In the genomic region with DNA sequence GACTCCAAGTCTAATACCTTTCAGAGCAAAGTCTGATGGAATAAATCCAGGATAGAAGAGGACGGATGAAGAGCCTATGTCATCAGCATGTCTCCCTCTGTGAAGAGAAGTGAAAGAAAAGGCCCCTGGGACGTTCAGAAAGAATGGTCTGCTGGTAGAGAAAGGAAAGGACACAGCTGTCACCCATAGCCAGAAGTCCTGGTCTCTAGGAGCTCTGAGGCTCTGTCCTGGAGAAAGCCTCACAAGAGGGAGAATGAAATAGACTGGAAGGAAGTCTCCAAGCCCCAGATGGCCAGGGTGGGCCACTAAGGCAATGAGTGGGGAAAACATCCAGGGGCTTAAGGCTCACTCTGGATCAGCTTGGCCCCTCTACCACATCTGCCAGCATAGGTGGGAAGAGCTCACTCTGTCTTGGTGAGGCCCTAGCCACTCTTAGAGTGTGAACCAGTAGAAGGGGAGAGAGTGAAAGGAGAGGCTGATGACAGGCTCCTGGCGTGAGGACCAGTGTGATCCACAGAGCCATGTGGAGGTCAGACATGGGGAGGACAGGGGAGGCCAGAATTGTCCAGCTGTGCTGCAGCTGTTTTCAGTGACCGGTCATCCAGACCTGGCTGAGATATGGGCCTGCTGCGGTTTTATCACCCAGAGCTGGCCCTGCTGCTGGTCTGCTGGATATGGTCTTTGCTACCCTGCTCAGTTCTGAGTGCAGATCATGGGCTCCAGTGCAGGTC, we compare ENCODE assay signal across 17 mouse cellular contexts.
DNase-seq lines count a peak whose midpoint lies in the region; ATAC-seq and TF ChIP-seq lines count a peak whose summit lies in the region.
"Had no signal": no experiment of that assay in that cellular context is flagged by ENCODE, and none has a peak within 500 bp of the region (broad histone marks: within the 10 kb centered on the region; RNA-seq: fewer than 3 reads in every experiment).

No protein-coding gene starts in this region.

- no peaks in the 10 kb centered on the region; the same call in 1 of the 2 replicates for H3K27me3 ChIP-seq in lung, embryonic 14.5 days (ENCODE audit: insufficient read depth, low read length)
- H3K27me3 ChIP-seq in neural tube, embryonic 15.5 days (replicated peaks) = peaks cover 10% of the 10 kb centered on the region; the same call in 1 of the 2 replicates

- no peak for TF ChIP-seq CTCF in gastrocnemius, adult 2 months (IDR thresholded peaks at IDR 0.05)
- no peak for TF ChIP-seq CTCF in lung, embryonic 14.5 days (IDR thresholded peaks at IDR 0.05; ENCODE audit: low read depth)

- WGBS in lung, embryonic 14.5 days = 47% methylated on average over 5 of the region's 5 CpGs
- 80% methylated on average over 5 of the region's 5 CpGs for WGBS in neural tube, embryonic 15.5 days

- peak; percentile 62 for DNase-seq in gastrocnemius, adult 2 months
- DNase-seq in gastrocnemius, postnatal 4 days (ENCODE audit: low spot score in 2 of 2) = no peak
- peak; percentile 35 for DNase-seq in urinary bladder, postnatal 14 days (ENCODE audit: low spot score)
- no peak for DNase-seq in urinary bladder, postnatal 36 days (ENCODE audit: low spot score in 2 of 2)
- peak; percentile 73 for DNase-seq in lung, embryonic 14.5 days
- no peak for DNase-seq in spleen, postnatal 4 days (ENCODE audit: low spot score in 2 of 2)
- DNase-seq: cerebellum, adult 8-10 months; left cerebral cortex, postnatal 4 days; liver, postnatal 0 days; midbrain, embryonic 14.5 days; right cerebral cortex, postnatal 25 days had no signal

- H3K4me1 ChIP-seq in lung, embryonic 14.5 days (ENCODE audit: insufficient read depth) = no peaks in the 10 kb centered on the region
- no peaks in the 10 kb centered on the region for H3K4me1 ChIP-seq in neural tube, embryonic 15.5 days
- H3K4me1 ChIP-seq: embryonic facial prominence, embryonic 10.5 days had no signal

- H3K9me3 ChIP-seq in lung, embryonic 14.5 days (ENCODE audit: low read depth, low read length) = no peaks in the 10 kb centered on the region
- H3K9me3 ChIP-seq in neural tube, embryonic 15.5 days (replicated peaks) = no peaks in the 10 kb centered on the region
- H3K9me3 ChIP-seq: embryonic facial prominence, embryonic 10.5 days; forebrain, embryonic 10.5 days; G1E; heart, embryonic 13.5 days had no signal

- H3K4me3 ChIP-seq in gastrocnemius, adult 2 months = no peak overlapping the region
- H3K4me3 ChIP-seq in lung, embryonic 14.5 days (ENCODE audit: low read depth, low read length) = no peak overlapping the region
- H3K4me3 ChIP-seq in neural tube, embryonic 15.5 days (replicated peaks) = no peak overlapping the region
- H3K4me3 ChIP-seq: embryonic facial prominence, embryonic 10.5 days; forebrain, embryonic 10.5 days; heart, embryonic 13.5 days had no signal

- peak; percentile 85 for ATAC-seq in lung, embryonic 14.5 days (ENCODE audit: insufficient read depth)
- no peak for ATAC-seq in neural tube, embryonic 15.5 days (ENCODE audit: low FRiP score)
- ATAC-seq in CD4-positive, CD25-positive, alpha-beta regulatory T cell, adult 4 months = no peak
- ATAC-seq: liver, postnatal 0 days had no signal

- H3K4me2 ChIP-seq in lung, embryonic 14.5 days = no peak overlapping the region
- no peak overlapping the region for H3K4me2 ChIP-seq in neural tube, embryonic 15.5 days
- H3K4me2 ChIP-seq: heart, embryonic 13.5 days had no signal

- no peak overlapping the region for H3K9ac ChIP-seq in lung, embryonic 14.5 days
- no peak overlapping the region for H3K9ac ChIP-seq in neural tube, embryonic 15.5 days (replicated peaks)
- H3K9ac ChIP-seq: heart, embryonic 13.5 days; liver, postnatal 0 days had no signal

- intact Hi-C loops in gastrocnemius, adult 2 months (cut with DNase I) = no loop called here

- H3K27ac ChIP-seq in gastrocnemius, adult 2 months = no peak overlapping the region
- no peak overlapping the region for H3K27ac ChIP-seq in lung, embryonic 14.5 days (ENCODE audit: low read depth)
- H3K27ac ChIP-seq in neural tube, embryonic 15.5 days (replicated peaks) = no peak overlapping the region
- H3K27ac ChIP-seq: embryonic facial prominence, embryonic 10.5 days; forebrain, embryonic 10.5 days; heart, embryonic 13.5 days had no signal

- no peaks in the 10 kb centered on the region for H3K36me3 ChIP-seq in lung, embryonic 14.5 days (ENCODE audit: insufficient read depth)
- no peaks in the 10 kb centered on the region for H3K36me3 ChIP-seq in neural tube, embryonic 15.5 days
- H3K36me3 ChIP-seq: embryonic facial prominence, embryonic 10.5 days; forebrain, embryonic 10.5 days; G1E; heart, embryonic 13.5 days had no signal

Comparison
In these comparisons a context has a peak if more than half of its experiments do, and no peak if none do; other contexts are left out.
1. DNase-seq: peak in gastrocnemius, adult 2 months (single experiment), urinary bladder, postnatal 14 days (single experiment) and lung, embryonic 14.5 days (single experiment); none in gastrocnemius, postnatal 4 days (0 of 2), urinary bladder, postnatal 36 days (0 of 2) and spleen, postnatal 4 days (0 of 2).